Mouse (Mus musculus) heart, adult 8-10 months (tissue): Measurements from ENCODE around the gene Ap5z1. TPM values are rescaled to one million over a fixed set of nuclear protein-coding genes. Genes with fewer than 3 reads are reported as not detected.
A peak's percentile ranks its signal among the peaks of the same experiment; 100 is the strongest.

Experiments used
- DNase-seq: peaks from one replicate; pipeline ENCODE4 v3.0.0; 2022; ENCODE audit warnings: low spot score
- total RNA-seq, 4 experiments: library from RNA; stranded (reverse); gene quantifications; 2 replicates each; pipeline ENCODE4 v1.2.4; 2022

The Ap5z1 gene
- total RNA-seq: 1 to 10 TPM; 4.5 to 8.3 (median 7.1) TPM

DNA sequence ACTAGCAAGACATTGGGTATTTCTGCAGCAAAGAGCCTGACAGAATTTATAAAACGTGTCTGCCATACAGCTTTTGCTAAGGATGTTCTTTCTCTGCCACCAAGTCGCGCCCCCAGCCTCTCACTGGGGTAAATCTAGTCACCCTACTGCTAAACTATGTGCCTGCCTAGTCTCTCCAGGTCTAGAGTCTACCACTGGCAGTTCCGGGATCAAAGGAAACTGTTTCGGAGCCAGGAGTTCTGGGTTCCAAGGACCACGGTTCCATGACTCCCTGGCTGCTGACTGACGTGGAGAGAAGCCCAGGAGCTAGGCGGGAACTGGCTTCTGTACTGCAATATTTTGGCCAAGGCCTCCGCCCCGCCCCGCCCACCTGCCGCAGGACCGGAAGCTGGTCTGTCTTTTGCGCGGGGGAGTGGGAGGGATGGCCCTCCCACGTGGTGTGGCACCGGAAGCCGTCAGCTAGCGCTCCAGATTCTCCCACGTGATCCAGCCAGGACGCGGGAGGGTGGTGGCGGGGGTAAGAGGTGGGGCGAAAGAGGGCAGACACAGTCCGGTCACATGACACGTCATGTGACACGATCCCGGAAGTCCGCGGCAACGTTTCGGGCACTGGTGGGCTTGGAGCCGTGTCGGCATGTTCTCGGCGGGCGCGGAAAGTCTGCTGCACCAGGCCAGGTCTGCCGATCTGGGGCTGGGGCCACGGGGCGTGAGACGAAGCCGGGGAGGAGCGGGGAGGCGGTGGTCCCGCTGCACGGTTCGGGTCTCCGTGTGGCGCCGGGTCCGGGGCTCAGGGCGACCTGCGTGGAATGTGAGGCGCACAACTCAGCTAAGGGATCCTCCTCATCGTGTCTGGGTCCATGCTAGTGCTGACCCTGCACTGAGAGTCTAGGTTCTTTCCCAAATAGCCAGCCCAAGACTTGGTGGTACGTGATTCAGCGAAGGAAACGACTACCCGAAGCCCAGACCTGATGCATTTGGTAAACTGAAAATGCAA is at the start of gene Ap5z1:
Gene Ap5z1 (plus strand): TSS at position 484 of the 994 bp plus-strand sequence.
- peak; percentile 93 for DNase-seq

DNA sequence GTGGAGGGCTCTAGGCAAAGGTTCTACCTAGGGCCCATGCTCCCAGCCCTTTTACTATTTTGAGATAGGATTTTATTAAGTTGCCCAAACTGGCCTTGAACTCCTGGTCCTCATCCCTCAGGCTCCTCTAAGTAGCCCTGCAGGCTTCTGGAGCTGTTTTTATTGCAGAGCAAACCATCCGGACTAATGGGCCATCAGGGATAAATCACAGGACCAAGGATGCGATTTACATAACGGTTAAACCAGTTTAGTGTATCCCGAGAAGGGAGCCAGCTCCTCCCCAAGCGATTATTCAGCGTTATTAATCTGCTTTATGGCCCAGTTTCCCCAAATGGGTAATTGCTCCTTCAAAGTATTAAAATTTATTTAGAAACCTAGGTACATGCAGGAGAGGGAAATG is 48.3 kb upstream of the Ap5z1 start:
- DNase-seq: no peak

DNA sequence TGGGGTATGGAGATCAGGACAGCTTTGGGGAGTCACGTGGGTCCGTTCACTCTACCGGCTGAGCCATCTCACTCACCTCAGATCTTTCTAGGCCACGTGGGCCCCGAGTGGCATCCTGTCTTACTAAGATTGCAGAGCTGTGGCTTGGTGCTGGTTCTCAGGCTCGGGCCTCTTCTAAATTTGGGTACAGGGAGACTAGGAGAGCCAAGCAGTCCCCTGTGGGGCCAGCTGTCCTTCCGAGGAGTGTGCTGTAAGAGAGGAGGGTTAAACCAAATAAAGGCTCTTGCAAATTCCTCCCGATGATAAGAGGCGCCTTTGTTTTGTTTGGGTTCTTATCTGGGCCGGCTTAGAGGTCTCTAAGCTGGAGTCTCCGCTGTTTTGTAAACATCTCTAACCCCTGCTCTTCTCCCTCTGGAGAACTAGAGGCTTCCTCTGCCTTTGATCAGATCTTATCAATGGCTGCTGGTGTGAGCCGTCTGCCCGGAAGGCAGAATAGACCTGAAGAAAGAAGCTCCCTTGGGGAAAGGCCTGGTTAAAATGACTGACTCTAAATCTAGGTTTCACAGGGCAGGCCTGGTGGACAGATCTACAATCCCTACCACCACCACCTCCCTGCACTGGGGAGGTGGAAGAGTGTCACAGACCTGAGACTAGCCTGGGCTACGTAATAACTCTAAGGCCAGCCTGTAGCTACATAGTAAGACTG is 47.5 kb upstream of the Ap5z1 start:
- DNase-seq: no peak

DNA sequence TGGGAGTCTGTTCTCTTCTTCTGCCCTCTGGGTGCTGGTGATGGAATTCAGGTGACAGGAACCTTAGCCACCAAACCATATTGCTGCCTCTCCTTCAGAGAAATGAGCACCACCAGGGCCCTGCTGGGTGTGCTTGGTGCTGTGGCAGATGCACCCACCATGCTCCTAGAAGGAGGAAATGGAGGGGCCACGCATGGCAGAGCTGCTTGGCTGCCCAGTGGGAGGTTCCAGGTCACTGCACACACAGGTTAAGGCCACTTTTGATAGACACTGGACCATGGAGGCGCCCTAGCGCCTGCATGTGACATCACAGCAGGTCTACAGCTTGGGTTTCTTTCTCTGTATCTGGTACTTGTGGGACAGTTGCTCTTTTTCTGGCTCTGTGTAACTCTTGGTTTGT is 46.6 kb upstream of the Ap5z1 start:
- no peak for DNase-seq

DNA sequence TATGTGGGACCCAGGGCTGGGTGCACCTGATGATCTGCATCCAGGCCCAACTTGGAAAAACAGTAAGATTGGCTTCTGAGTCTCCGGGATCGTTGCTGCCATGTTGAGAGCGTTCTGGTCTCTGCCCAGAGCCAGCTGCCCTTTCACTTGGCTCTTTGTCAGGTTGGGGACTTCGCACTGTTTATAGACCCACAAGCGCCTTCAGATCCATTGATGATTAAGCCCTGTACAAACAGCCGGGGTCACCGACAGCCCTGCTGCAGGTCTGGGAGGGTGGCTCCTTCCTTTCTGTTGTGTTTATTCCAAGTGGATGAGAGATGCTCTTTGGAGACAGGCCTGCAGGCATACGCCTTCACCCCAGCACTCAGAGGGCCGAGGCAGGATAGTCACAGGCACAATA is 45.9 kb upstream of the Ap5z1 start:
- DNase-seq: no peak

DNA sequence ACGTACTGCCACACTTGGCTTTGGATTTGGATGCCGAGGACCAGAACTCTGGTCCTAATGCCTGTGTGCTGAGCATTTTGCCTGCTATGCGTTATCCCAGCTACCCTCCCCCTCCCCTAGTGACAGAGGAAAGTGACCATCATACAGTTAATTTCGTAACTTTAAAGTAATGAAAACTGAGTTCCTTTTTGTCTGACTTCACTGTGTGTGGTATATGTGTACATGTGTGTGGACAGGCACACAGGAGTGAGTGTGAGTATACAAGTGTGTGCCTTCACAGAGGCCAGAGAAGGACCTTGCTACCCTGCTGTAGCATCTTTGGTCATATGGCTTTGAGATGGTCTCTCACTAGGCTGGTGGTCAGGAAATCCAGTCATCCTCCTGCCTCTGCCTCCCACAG is 45.3 kb upstream of the Ap5z1 start:
- DNase-seq: no peak

DNA sequence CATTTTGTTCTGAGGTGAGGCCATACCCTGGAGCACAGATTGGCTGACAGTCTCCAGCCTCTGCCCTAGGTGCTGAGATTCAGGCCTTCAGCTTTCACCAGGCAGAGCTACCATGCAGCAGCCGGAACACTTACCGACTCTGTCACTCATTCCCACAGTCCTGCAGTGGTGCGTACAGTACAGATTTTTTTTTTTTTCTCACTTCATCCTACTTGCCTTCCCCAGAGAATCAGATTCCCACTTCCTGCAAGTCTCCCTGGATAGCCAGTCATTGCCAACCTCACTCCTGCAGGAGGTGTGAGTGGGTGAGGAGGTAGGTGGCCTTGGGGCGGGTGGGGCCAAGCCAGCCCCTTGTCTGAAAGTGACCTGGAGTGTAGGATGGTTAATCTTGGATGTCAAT is 43.4 kb upstream of the Ap5z1 start:
- no peak for DNase-seq

DNA sequence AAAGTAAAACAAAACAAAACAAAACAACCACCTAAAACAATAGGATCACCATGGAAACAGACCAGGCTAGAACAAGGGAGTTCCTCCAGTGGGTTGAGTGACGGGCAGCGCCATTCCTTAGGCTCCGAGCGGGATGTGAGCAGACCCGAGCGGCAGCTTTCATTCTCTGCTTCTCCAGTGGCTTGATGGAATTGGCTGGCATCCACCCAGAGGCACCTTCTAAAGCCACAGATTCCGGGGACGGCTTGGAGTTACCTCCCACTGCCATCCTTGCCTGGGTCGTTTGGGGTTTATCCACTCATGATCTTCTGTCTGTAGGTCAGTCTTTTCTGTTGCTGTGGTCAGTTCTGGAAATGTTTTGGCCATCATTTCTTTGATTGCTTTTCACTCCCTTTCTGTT is 42.8 kb upstream of the Ap5z1 start:
- DNase-seq: no peak

DNA sequence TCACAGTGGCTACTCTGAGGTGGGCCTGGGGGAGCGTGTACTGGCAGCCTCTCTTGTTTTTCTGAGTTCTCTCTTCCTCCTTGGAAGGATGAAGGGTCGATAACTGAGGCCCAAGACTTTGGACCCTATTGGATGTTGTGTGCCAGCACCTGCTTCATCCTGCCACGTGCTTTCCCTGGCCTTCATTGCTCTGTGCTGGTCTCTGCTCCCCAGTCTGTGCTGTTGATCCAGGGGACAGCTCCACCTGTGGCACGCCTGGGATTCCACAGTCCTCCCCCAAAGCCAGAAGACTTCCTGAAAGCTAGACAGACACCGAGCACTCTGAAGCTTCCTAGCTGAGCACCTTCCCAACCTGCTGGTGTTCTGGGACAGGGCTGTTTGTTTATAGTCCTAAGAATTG is 41.9 kb upstream of the Ap5z1 start:
- DNase-seq: no peak

DNA sequence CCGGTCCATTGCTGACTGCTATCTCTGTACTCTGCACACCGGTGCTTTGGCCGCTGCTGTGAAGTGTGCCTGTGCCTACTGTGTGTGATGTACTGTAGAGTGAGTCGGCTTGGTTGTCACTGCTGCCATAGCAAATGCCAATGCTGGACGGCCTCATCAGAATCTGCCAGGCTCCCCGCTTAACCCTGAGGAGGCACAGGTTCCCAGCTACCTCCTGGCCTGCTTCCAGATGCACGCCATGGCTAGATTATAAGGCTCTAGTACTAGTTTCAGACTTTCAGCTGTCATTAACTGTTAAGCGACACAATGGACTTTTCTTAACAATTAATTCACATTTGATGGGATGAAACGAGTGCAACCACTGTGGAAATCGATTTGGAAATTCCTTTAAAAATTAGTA is 40.6 kb upstream of the Ap5z1 start:
- DNase-seq: no peak

DNA sequence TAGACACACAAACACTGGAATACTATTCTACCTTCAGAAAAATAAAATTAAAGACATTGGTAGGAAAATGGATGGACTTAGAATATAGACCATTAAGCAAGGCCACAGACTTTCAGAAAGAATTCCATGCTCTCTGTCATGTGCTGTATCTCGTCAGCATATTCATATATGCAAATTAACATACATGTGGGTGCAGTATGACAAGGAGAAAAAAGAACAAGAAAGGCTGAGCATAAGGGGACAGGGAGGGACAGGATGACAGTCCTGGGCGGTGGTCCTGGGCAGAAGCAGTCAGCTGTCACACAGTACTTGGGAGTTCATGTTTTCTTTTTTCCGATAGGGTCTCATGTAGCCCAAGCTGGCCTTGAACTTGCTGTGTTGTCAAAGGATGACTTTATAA is 40.0 kb upstream of the Ap5z1 start:
- DNase-seq: no peak

DNA sequence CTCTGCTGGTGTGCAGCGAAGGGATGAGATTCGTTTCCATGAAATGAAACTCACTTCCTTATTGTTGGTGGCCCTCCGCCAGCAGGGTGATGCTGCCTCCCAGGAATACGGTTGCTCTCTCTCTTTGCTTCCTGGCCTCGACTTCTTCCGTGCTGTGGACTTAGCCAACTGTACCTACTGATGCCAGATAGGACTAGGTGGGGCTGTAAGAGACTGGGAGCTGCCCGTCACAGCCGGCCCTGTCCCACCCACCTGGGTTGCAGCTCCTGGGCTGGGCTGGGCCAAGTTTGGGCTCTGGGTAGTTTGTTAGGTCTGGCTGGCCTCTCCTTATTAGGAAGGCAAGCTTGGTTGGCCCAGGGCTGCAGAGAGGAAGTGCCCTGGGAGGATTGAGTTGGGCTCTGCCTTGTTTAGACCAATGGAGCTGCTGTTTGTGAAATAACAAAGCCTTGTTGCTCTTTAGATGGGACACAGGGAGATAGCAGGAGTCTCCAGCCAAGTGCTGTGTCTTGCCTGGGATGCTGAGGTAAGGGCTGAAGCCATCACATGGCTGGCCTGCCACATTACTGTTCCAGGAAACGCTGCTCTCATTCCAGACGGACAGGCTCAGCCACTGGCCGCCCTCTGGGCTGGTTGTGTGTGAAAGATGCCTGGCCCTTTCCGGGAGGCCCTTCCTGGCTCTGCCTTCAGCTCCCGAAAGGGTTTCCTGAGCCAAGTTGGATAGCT is 39.0 kb upstream of the Ap5z1 start:
- peak; percentile 87 for DNase-seq

DNA sequence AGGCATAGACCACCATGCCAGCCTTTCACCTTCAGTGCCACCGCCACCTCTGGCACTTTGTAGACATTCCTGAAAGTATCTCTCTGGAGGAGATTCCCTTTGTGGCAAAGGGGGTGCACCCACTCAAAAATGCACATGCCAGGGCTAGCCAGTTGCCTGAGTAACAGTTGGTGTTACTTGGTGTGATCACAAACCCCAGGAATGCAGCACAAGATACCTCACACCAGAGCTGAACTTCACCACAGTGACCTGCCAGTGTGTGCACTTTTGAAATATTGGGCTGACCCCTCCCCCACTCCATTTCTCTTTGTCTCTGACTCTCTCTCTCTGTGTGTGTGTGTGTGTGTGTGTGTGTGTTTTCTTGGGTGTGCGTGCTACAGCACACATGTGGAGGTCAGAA is 37.3 kb upstream of the Ap5z1 start:
- DNase-seq: no peak

DNA sequence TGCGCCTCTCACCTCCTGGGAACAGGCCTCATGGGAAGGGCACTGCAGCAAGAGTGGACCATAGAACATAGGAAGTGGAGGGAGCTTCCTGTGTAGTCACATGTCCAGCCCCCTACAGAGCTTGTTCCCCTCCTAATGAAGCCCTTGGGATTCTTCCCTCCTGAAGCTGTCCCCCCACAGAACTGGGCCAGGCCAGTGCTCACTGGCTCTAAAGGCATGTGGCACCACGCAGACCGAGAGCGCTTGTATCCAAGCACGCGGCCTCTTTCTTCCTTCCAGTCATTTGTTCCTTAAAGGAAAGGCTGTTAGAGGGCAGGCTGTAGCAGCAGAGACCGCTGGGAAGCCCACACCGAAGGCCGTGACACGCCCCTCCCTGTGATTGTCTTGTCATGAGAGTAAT is 35.9 kb upstream of the Ap5z1 start:
- DNase-seq: no peak

DNA sequence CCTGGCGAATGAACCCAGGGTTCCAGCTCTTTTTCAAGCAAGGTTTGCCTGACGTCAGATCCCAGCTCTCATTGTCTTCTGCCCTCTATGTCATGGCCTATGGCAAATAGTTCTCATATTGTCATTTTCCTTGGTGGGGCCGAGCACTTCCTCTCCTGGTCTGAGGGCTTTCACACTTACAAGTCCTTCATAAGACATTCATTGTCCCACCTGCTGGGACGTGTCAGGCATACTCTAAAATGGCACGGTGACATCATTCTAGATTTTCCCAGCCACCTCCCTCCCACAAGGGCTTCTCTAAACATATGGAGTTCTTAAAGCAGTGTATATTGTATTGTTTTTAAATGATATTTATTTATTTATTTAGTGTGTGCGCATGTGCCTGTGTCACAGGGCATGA is 35.1 kb upstream of the Ap5z1 start:
- DNase-seq: no peak

DNA sequence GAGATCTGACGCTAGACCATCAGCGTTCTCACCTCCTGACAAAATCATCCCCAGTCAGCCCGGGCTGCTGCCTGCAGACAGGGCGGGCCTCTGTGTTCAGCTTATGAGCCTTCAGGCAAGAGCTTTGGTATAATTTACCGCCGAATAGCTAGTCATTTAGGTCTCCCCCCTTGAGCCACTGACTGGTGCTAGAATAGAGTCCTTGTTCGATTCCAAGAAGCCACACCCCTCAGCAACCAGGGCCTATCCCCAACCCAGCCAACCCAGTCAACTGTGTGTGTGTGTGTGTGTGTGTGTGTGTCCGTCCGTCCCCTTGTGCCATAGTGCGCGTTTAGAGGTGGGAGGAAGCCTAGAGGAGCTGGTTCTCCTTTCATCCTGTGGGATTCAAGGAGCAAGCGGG is 32.7 kb upstream of the Ap5z1 start:
- DNase-seq: no peak

DNA sequence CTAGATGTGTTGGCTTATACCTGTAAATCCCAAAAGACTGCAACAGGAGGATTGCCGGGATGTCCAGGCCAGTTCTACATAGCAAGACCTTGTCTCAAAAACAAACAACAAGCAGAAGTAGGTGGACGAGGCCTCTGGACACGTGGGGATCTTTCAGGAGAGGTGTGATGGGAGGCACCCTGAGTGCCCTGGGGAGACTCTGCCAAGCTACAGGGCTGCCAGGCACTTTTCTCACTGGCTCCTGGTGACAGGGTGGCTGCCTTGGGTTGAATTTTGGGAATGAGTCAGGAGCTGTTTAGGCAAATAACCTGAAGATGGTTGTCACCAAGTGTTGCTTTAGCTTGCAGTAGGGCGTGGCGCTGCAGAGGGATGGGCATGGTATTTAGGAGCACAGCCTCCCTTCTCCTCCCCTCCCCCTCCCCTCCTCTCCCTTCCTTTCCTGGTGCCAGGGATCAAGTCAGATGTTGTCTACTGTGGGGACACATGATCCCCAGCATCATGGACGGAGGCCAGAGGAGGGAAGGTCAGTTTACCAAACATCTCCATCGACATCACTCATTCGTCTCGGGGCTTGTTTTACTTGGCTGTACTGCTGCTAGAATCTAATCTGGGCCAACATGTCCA is 31.8 kb upstream of the Ap5z1 start:
- no peak for DNase-seq

DNA sequence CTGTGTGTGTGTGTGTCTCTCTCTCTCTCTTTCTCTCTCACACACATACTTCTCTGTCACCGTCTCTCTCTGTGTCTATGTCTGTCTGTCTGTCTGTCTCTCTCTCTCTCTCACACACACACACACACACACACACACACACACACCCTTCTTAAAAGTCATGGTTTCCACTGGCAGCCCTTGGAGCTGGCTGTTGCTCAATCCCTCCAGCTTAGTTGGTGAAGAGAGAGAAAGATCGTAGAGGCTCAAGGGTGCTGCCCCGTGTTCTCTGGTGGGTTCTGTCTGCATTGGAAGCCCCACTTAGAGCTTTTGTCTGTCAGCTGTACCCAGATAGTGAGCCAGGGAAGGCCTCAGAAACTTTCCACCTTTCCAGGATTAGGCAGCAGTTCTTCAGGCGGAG is 31.0 kb upstream of the Ap5z1 start:
- DNase-seq: no peak

DNA sequence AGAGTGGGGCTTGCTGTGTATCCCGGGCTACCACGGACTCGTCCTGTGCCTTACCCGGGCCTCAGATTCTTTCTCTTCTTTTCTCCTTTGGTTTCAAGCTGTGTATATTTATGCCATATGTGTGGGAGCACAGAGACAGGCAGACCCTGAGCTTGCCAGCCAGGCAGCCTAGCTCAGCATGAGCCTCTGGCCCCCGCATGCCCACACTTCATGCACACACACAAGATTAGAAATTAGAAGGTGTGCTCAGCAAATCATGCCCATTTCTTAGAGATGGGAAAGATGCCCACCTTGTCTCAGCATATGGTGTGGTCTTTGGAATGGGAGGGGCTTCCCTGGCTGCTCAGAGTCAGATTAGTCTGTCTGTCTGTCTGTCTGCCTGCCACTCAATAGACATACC is 29.7 kb upstream of the Ap5z1 start:
- no peak for DNase-seq

DNA sequence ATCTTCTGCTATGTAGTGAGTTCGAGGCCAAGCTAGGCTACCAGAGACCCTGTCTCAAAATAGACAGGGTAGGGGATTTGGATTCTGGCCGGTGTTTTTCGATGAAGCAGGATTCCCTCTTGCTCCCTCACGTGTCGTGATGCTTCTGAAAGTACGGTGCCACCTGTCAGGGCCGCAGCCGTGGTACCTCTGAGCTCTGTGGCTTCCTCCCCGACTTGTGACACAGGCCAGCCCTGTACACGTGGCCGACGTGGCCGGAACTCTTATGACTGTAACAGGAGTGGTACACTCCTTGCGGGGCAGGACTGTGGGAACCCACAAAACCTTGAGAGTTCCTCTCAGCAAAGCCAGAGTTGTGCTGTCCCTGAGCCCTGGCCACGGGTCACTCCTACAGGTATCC is 28.0 kb upstream of the Ap5z1 start:
- no peak for DNase-seq

DNA sequence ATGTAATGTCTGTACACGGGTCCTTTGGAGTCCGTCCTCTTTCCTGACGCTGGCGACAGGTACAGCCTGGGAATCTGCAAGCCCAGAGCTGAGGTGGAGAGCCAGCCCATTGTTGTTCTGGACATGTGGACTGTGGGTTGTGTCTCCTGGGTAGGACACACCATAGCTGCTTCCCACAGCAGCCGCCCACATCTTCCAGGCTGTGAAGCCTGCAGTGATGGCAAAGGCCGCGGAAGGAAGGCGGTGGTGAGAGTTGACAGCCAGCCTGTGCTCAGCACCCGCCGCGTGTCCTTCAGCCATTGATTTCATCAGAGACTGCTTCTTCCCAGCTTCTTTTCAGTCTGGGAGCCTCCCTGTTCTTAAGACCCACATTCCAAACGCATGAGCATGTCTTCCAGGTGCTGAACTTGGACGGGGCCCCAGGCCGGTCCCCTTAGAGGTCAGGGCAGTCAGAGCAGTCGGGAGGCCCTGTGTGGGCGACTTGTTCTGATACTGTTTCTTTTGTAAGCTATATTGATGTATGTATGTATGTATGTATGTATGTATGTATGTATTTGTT is 25.3 kb upstream of the Ap5z1 start:
- DNase-seq: no peak
